ENCODE assay signal across 14 mouse cellular contexts in genomic region chr17:85691701-85692536, GRCm38 (mm10). TPM values are rescaled to one million over a fixed set of nuclear protein-coding genes. Genes with fewer than 3 reads are reported as not detected.
DNase-seq lines count a peak whose midpoint lies in the region; ATAC-seq and TF ChIP-seq lines count a peak whose summit lies in the region.
"Had no signal": no experiment of that assay in that cellular context is flagged by ENCODE, and none has a peak within 500 bp of the region (broad histone marks: within the 10 kb centered on the region; RNA-seq: fewer than 3 reads in every experiment).

No protein-coding gene starts in this region.

- no peak overlapping the region for H3K4me2 ChIP-seq in hindbrain, embryonic 11.5 days (replicated peaks; ENCODE audit: low read depth, low read length)
- H3K4me2 ChIP-seq in hindbrain, postnatal 0 days (ENCODE audit: low read depth, low read length): no peak overlapping the region
- no peak overlapping the region for H3K4me2 ChIP-seq in hindbrain, embryonic 14.5 days (replicated peaks)
- H3K4me2 ChIP-seq in intestine, postnatal 0 days (replicated peaks; ENCODE audit: low read depth): no peak overlapping the region
- H3K4me2 ChIP-seq: liver, embryonic 13.5 days had no signal

- TF ChIP-seq CTCF in hindbrain, postnatal 0 days (IDR thresholded peaks at IDR 0.05; ENCODE audit: low read depth): no peak
- no peak for TF ChIP-seq CTCF in thymus, adult 2 months (IDR thresholded peaks at IDR 0.05; ENCODE audit: borderline replicate concordance, control insufficient read depth, extremely low read depth, insufficient read depth, low read length, poor library complexity)
- no peak for TF ChIP-seq CTCF in intestine, postnatal 0 days (IDR thresholded peaks at IDR 0.05; ENCODE audit: low read depth)

- H3K4me3 ChIP-seq in hindbrain, embryonic 11.5 days (ENCODE audit: low read depth, low read length): 0 out of 2 replicates have a peak overlapping the region, but pooled peaks have one; percentile 4
- H3K4me3 ChIP-seq in hindbrain, postnatal 0 days (ENCODE audit: low read length): no peak overlapping the region
- H3K4me3 ChIP-seq in thymus, adult 2 months (ENCODE audit: control insufficient read depth, insufficient read depth, low read length): 0 out of 2 replicates have a peak overlapping the region, but pooled peaks have one; percentile 4
- no peak overlapping the region for H3K4me3 ChIP-seq in hindbrain, embryonic 14.5 days (replicated peaks; ENCODE audit: low read length)
- H3K4me3 ChIP-seq in intestine, postnatal 0 days (ENCODE audit: low read depth, low read length): no peak overlapping the region
- H3K4me3 ChIP-seq: liver, embryonic 13.5 days had no signal

- TF ChIP-seq POLR2A in thymus, adult 2 months (IDR thresholded peaks at IDR 0.05; ENCODE audit: control insufficient read depth, extremely low read depth, insufficient read depth, low read length, poor library complexity): no peak

- H3K27me3 ChIP-seq in hindbrain, embryonic 11.5 days (ENCODE audit: control insufficient read depth, insufficient read depth, low read length): peaks cover 73% of the 10 kb centered on the region
- H3K27me3 ChIP-seq in hindbrain, postnatal 0 days (ENCODE audit: insufficient read depth, low read length): peaks cover 72% of the 10 kb centered on the region
- H3K27me3 ChIP-seq in thymus, adult 2 months (ENCODE audit: control insufficient read depth, insufficient read depth, low read length): peaks cover 3% of the 10 kb centered on the region; the same call in 1 of the 2 replicates
- peaks cover 96% of the 10 kb centered on the region for H3K27me3 ChIP-seq in hindbrain, embryonic 14.5 days (ENCODE audit: control insufficient read depth, insufficient read depth, low read length)
- H3K27me3 ChIP-seq in intestine, postnatal 0 days (replicated peaks; ENCODE audit: control insufficient read depth, insufficient read depth, low read length): peaks cover 96% of the 10 kb centered on the region

- DNase-seq in hindbrain, embryonic 11.5 days (ENCODE audit: low spot score): no peak
- DNase-seq in hindbrain, postnatal 0 days (ENCODE audit: low spot score): no peak
- DNase-seq in thymus, adult 2 months: no peak
- DNase-seq in thymus, adult 18-20 months: no peak
- peak; percentile 37 for DNase-seq in hindbrain, embryonic 14.5 days (ENCODE audit: low spot score)
- no peak for DNase-seq in right cerebral cortex, adult 18-20 months
- DNase-seq in left cerebral cortex, adult 9 months (ENCODE audit: low spot score in 2 of 2): no peak
- DNase-seq: adrenal gland, adult 8-10 months; cerebellum, adult 9-10 months; gastrocnemius, postnatal 10 days; kidney, adult 8-10 months; liver, embryonic 13.5 days; right cerebral cortex, postnatal 4 days had no signal

- H3K9me3 ChIP-seq in hindbrain, embryonic 11.5 days (ENCODE audit: control insufficient read depth, low read length): no peaks in the 10 kb centered on the region
- no peaks in the 10 kb centered on the region for H3K9me3 ChIP-seq in hindbrain, postnatal 0 days (ENCODE audit: low read length)
- 0 out of 2 replicates have a peak, but pooled peaks cover 3% of the 10 kb centered on the region for H3K9me3 ChIP-seq in hindbrain, embryonic 14.5 days (ENCODE audit: control insufficient read depth, low read length)
- H3K9me3 ChIP-seq in intestine, postnatal 0 days (ENCODE audit: control insufficient read depth): no peaks in the 10 kb centered on the region

- no peaks in the 10 kb centered on the region for H3K36me3 ChIP-seq in hindbrain, embryonic 11.5 days (ENCODE audit: control insufficient read depth, insufficient read depth, low read length)
- no peaks in the 10 kb centered on the region for H3K36me3 ChIP-seq in hindbrain, postnatal 0 days (ENCODE audit: insufficient read depth, low read length)
- no peaks in the 10 kb centered on the region for H3K36me3 ChIP-seq in thymus, adult 2 months (ENCODE audit: control insufficient read depth, insufficient read depth, low read length)
- H3K36me3 ChIP-seq in hindbrain, embryonic 14.5 days (replicated peaks; ENCODE audit: control insufficient read depth, insufficient read depth): no peaks in the 10 kb centered on the region
- no peaks in the 10 kb centered on the region for H3K36me3 ChIP-seq in intestine, postnatal 0 days (ENCODE audit: control insufficient read depth, insufficient read depth)
- H3K36me3 ChIP-seq: liver, embryonic 13.5 days had no signal

- peaks cover 13% of the 10 kb centered on the region; the same call in 1 of the 2 replicates for H3K4me1 ChIP-seq in hindbrain, embryonic 11.5 days (replicated peaks; ENCODE audit: control insufficient read depth, insufficient read depth, low read length)
- H3K4me1 ChIP-seq in hindbrain, postnatal 0 days (ENCODE audit: insufficient read depth, low read length): no peaks in the 10 kb centered on the region
- H3K4me1 ChIP-seq in thymus, adult 2 months (replicated peaks; ENCODE audit: control insufficient read depth, insufficient read depth, low read length): no peaks in the 10 kb centered on the region
- H3K4me1 ChIP-seq in hindbrain, embryonic 14.5 days (replicated peaks; ENCODE audit: control insufficient read depth, insufficient read depth, low read length): peaks cover 6% of the 10 kb centered on the region; the same call in 1 of the 2 replicates
- 0 out of 2 replicates have a peak, but pooled peaks cover 2% of the 10 kb centered on the region for H3K4me1 ChIP-seq in intestine, postnatal 0 days (replicated peaks; ENCODE audit: control insufficient read depth, insufficient read depth, low read length)

- no peak for ATAC-seq in hindbrain, embryonic 11.5 days (ENCODE audit: low FRiP score)
- ATAC-seq in hindbrain, postnatal 0 days: no peak
- ATAC-seq in hindbrain, embryonic 14.5 days (ENCODE audit: low FRiP score): no peak
- no peak for ATAC-seq in intestine, postnatal 0 days

- WGBS in hindbrain, embryonic 11.5 days: 2% methylated on average over 43 of the region's 43 CpGs
- WGBS in hindbrain, postnatal 0 days: 2% methylated on average over 43 of the region's 43 CpGs
- 10% methylated on average over 43 of the region's 43 CpGs for WGBS in thymus, adult 2 months
- WGBS in hindbrain, embryonic 14.5 days: 2% methylated on average over 43 of the region's 43 CpGs
- 3% methylated on average over 43 of the region's 43 CpGs for WGBS in intestine, postnatal 0 days

- H3K27ac ChIP-seq in hindbrain, embryonic 11.5 days (ENCODE audit: low read depth, low read length): no peak overlapping the region
- H3K27ac ChIP-seq in hindbrain, postnatal 0 days: no peak overlapping the region
- no peak overlapping the region for H3K27ac ChIP-seq in thymus, adult 2 months (ENCODE audit: control insufficient read depth, insufficient read depth, low read length)
- no peak overlapping the region for H3K27ac ChIP-seq in hindbrain, embryonic 14.5 days
- no peak overlapping the region for H3K27ac ChIP-seq in intestine, postnatal 0 days (ENCODE audit: low read depth, low read length)
- H3K27ac ChIP-seq: liver, embryonic 13.5 days had no signal

- no peak overlapping the region for H3K9ac ChIP-seq in hindbrain, embryonic 11.5 days (ENCODE audit: low read depth, low read length)
- no peak overlapping the region for H3K9ac ChIP-seq in hindbrain, postnatal 0 days (replicated peaks; ENCODE audit: low read length)
- H3K9ac ChIP-seq in hindbrain, embryonic 14.5 days: no peak overlapping the region
- H3K9ac ChIP-seq in intestine, postnatal 0 days (ENCODE audit: low read depth, low read length): no peak overlapping the region
- H3K9ac ChIP-seq: liver, embryonic 13.5 days had no signal

RNA-seq across cellular contexts. Expression of gene Six2, which starts 3.8 kb away (rescaled TPM):
- 6.8 and 8.3 TPM in 2 replicates for polyA plus RNA-seq in hindbrain, embryonic 11.5 days (2014; fragmentation: Nextera tagmentation; extraction: Ambion mirVana)
- total RNA-seq in hindbrain, postnatal 0 days (2014; rRNA removed): 0.42 and 1.2 TPM in 2 replicates
- 0.51 and 0.93 TPM in 2 replicates for polyA plus RNA-seq in hindbrain, postnatal 0 days (2015; fragmentation: Nextera tagmentation; extraction: Ambion mirVana)
- 11.8 and 14.4 TPM in 2 replicates for polyA plus RNA-seq in thymus, adult 2 months (2012; rRNA removed)
- 0.55 and 0.64 TPM in 2 replicates for polyA plus RNA-seq in hindbrain, embryonic 14.5 days (2014; fragmentation: Nextera tagmentation; extraction: Ambion mirVana)
- 0.05 and 0.18 TPM in 2 replicates for polyA plus RNA-seq in intestine, postnatal 0 days (2015; fragmentation: Nextera tagmentation; extraction: Ambion mirVana)
- polyA plus RNA-seq: liver, embryonic 13.5 days had no signal

Comparison
In these comparisons a context has a peak if more than half of its experiments do, and no peak if none do; other contexts are left out.
1. H3K4me3 ChIP-seq: peak in hindbrain, embryonic 11.5 days (single experiment) and thymus, adult 2 months (single experiment); none in hindbrain, postnatal 0 days (single experiment), hindbrain, embryonic 14.5 days (single experiment) and intestine, postnatal 0 days (single experiment).